Mouse (Mus musculus) kidney, postnatal 36 days (tissue): ENCODE results near the gene Camk2b.
"Not testable (repeated sequence)": the region's sequence is repeated elsewhere in the genome, so short reads cannot be mapped to it uniquely, and the experiment has no call there.

ENCODE experiments used
- DNase-seq, 2 experiments: peaks; one replicate each; pipeline ENCODE4 v3.0.0; 2021 to 2022; ENCODE audit warnings: mixed read lengths in 2 of 2

The Camk2b gene

GRCm38 (mm10) chr11:6066176-6066575 is at the start of gene Camk2b:
Camk2b (minus strand) TSS chr11:6066362.
- DNase-seq = no peak

DNA sequence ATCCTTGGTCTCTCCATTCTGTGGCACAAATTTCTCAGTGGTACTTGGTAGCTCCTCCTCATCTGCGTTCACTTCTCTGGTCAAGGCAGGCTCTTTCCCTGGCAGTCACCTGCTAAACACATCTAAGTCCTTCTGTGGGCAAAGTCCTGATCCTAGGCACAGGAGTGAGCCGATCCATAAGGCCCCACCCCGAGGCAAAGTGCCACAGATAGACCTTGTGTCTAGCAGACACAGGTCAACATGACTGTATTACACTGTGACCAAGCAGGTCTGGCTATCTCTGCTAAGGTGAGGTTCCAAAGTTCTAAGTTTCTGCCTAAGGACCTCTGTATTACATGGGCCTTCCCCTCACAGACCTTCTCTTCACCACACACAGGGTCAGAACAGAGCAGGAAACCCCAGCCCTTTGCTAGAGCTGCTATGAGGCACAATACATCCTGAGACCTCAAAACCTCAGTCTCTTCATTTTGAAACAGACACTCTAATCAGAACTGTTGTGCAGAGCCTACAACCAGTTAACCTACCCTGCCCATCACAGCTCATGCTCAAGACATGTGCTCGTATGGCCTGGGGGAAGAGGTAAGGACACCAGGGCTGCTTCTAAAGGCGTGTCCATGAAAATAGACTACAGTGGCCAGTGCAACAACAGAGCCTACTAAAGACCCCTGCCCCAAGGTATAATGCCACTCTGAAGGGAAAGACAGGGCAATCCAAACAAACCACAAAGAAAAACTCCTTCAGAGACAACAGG is 45.7 kb upstream of the Camk2b start:
- DNase-seq = peak; percentile 42 to 53

- no peak for DNase-seq
Observed at GRCm38 (mm10) chr11:6109990-6110389, 43.8 kb upstream of the Camk2b start.

GRCm38 (mm10) chr11:6108296-6108695 is 42.1 kb upstream of the Camk2b start:
- DNase-seq = no peak

GRCm38 (mm10) chr11:6107722-6108121 is 41.6 kb upstream of the Camk2b start:
- no peak for DNase-seq

GRCm38 (mm10) chr11:6104734-6105133 is 38.6 kb upstream of the Camk2b start:
- no peak for DNase-seq

GRCm38 (mm10) chr11:6096637-6097036 is 30.5 kb upstream of the Camk2b start:
- DNase-seq = not testable (repeated sequence)

- DNase-seq = no peak
Observed at GRCm38 (mm10) chr11:6086991-6087390, 20.8 kb upstream of the Camk2b start.

GRCm38 (mm10) chr11:6078737-6079136 is 12.6 kb upstream of the Camk2b start:
- DNase-seq = no peak

GRCm38 (mm10) chr11:6075618-6076066 is 9.5 kb upstream of the Camk2b start:
- DNase-seq = no peak

DNA sequence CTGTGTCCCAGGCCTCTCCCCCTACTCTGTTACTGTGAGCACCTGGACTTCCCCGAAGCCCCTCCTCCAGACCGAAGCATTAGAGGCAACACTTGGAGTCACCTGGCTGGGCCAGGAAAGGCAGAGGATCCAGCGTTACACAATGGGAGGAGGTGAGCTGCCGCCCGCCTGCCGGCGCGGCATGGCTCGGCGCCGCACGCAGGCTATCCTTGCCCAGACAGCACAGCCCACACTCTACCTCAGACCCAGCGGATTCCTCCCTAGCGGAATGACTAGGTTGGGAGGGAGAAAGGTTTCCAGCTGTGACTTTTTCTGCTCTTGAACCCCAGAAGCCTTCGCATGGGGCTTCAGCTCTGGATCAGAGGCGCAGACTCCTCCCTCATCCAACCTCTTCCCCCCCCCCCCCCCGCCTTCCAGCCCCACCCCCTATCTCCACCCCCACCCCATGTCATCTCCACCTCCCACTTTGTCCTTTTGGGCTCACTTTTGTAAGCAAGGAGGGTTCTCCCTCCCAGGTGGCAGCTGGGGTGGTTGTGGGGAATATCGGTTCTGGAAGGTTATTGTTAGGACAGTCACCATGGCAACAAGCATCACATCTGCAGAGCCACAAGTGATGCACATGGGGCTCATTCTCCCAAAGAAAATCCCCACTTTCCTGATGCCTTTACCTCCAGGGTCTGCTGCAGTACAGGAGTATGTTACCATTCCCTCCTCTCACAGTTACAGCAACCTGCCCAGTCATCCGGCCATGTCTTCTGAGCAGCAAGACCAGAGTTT is 2.2 kb upstream of the Camk2b start:
- DNase-seq = no peak

DNA sequence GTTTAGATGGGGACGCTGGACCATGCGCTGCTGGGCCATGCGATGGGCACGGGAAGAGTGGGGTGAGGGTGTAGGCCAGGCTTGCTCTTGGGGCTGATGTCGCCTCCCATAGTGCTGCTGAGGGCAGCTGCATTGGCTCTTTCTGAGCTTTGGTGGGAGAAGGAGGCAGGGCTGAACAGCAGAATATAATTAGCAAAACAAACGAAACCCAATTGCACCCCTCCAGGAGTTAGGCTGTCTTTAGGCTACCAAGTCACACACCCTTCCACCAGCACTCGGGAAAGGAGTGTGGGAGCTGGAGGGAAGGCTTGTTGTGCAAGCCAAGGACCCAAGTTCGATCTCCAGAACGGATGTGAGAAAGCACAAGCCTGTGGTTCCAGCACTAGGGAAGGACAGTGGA is 998 bp upstream of the Camk2b start:
- DNase-seq = no peak

DNA sequence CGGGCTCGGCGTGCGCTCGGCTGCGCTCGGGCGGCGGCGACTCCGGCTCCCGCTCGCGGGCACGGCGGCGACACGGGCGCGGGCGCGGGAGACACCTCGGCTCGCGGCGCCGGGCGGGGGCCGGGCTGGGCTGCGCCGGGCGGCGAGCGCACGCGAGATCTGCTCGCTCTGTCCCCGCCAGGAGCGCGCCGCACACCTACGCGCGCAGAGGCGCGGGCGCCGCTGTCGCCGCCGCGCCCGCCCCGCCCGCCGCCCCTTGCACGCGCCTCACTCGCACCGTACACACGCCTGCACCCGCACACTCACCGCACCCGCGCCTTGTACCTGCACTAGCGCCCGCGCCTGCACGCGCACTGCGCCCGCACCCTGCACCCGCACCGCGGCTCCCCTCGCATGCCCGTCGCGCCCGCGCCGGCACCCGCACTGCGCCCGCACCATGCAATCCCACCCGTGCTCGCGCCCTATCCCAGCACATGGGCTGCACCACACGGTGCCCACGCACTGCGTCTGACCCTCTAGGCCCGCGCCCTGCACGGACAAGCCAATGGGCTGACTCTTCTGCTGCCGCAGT is 526 bp downstream of the Camk2b start:
- DNase-seq = no peak

DNA sequence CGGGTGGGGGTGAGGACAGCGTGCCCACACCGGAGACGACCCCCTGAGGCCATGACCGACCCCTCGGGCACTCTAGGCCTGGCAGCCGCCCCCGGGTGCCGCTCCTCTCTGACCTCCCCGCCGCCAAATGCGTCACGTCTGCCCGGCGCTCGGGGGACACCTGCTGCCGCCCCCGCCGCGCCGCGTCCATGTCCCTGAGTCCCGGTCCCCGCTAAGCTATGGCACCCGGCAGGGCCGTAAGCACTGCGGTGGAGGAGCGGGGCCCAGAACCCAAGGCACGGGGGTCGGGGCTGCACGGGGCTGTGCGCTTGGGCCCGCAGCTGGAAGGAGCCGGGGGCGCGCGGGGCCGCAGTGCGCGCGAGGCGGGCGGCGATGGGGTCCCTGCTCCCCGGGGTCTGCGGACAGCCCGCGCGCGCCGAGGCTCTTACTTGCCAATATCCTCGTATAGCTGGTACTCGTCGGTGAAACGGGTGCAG is 1.1 kb downstream of the Camk2b start:
- DNase-seq = no peak

DNA sequence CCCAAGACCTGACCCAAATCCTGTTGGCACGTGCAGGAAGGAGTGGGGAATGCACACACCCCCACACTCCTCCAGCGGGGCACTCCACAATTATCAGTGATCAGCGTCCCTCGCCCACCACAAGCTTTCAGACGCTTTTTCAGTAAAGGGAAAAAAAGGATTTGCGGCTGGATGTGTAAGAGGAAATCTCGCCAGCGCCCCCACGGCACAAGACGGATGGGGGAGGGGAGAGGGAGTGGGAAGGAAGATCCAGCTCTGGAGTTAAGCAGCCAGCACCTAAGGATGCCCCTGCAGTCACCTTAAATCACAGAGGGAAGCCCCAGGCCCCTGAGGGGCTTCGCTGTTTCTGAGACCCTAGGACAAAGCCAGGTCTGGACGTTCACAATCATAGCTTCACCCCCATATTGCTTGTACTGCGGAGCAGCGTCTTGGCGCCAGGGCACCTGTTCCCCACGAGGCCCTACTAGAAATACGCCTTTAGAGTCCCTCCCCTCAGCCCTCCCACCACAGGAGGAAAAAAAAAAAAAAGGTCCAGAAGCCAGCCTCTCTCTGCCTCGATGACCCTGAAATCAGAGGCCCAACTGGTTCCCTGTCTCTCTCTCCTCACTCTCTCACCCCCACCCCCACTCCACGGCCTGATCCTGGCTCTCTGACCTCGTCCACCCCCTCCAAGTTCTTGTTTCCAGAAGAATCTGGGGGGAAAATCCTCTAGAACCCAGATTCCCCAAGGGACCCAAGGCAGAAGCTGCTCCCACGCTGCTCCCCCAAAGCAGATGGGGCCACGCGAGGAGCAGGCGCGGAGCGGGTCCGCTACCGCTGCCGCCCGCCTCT is 1.7 kb downstream of the Camk2b start:
- DNase-seq = no peak

- DNase-seq = no peak
Observed at GRCm38 (mm10) chr11:6063501-6064214, 2.5 kb downstream of the Camk2b start.

GRCm38 (mm10) chr11:6063065-6063464 is 3.1 kb downstream of the Camk2b start:
- DNase-seq = no peak

DNA sequence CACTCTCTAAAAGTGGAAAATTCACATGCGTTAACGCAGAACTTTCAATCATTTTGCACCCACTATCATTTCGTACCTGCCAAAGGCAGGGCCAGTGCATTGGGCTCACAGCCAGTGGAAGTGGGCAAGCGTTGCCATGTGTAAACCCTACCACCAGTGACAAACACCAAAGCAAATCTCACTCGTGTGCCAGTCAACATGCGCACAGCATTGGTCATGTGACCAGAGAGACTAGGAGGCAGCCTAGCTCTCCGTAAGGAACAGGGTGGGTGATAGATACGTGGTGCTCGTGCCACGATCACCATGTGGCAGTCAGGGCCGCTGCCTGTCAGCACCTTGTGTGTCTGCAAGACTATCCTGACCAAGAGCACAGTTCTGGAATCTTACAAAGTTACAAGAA is 3.8 kb downstream of the Camk2b start:
- DNase-seq = no peak

DNA sequence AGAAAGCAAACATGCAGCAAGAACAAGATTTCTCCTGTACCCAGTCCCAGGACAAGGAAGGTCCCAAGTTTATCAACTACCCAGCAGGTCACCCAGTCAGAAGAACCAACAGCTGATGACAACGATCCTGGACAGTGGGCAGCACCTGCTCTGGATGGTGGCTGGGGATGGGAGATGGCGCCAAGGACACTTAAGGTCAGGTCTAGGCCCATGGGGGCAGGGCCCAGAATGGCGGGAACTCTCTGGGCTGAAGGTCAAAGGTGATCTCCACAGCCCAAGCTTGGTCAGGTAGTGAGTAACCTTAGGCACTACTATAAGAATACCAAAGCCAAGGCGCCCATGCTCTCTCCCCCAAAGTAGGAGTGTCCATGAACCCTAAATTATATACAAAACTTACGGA is 4.3 kb downstream of the Camk2b start:
- no peak for DNase-seq

DNA sequence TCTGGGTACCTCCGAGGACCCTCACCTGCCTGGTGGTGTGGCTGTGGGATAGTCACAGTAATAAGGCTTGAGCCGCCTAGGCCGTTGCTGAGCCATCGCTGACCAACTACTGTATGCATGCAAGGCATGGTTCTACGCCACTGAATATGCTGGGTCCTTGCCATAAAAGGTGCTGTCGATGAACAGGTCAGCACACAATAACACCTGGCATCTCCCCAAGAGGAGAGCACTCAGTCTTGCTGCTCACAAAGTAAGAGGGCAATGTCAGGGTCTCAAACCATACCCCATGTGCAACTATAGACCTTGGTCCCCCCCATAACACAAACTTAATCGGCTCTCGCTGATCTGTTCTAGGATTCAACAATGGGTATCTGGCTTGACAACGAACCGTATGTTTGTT is 7.0 kb downstream of the Camk2b start:
- no peak for DNase-seq

DNA sequence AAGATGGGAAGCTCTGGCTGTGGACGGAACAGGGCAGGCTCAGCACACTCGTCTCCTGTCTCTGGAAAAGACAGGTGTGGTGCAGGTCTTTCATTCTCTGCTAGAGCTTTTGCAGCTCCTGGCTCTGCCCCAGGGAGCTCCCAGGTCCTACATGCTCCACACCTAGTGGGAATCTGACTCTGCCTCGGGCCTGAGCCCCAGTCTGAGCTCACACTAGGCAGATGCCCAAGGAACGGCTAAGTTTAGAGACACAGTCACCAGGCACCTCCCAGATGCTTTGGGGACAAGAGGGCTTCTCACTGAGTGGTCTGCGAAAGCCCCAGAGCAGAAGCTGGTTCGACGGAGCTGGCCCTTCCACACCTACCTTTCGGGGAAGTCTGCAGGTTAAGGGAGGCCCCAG is 12.8 kb downstream of the Camk2b start:
- no peak for DNase-seq

- DNase-seq = no peak
Observed at GRCm38 (mm10) chr11:6050066-6050560, 16.0 kb downstream of the Camk2b start.
